Mouse (Mus musculus): ENCODE data around the gene Soga1.

GRCm38 (mm10) chr2:157052448-157052847, 26.6 kb downstream of the Soga1 start:
- TF ChIP-seq CTCF (IDR thresholded peaks at IDR 0.05; ENCODE audit: insufficient read depth, low read depth, low read length), result no peak
- TF ChIP-seq POLR2A (IDR thresholded peaks at IDR 0.05; ENCODE audit: insufficient read depth, low read depth, low read length), result no peak
